Mouse (Mus musculus): ENCODE results near the gene Rexo5. TPM values are rescaled to one million over a fixed set of nuclear protein-coding genes. Genes with fewer than 3 reads are reported as not detected.
A peak's percentile ranks its signal among the peaks of the same experiment; 100 is the strongest.

The Rexo5 gene
- polyA plus RNA-seq, 1 experiment from 2014 or later = 13.8 TPM

- 91% methylated on average over 5 of the region's 5 CpGs for WGBS
- H3K9ac ChIP-seq (replicated peaks) = no peak overlapping the region
- H3K27me3 ChIP-seq = no peaks in the 10 kb centered on the region
- no peaks in the 10 kb centered on the region; the same call in 1 of the 2 replicates for H3K36me3 ChIP-seq
- no peak overlapping the region for H3K4me2 ChIP-seq (replicated peaks)
- no peak overlapping the region for H3K27ac ChIP-seq (replicated peaks)
- H3K9me3 ChIP-seq = no peaks in the 10 kb centered on the region
- peaks cover 15% of the 10 kb centered on the region for H3K4me1 ChIP-seq
- H3K4me3 ChIP-seq = no peak overlapping the region
- no peak for ATAC-seq (replicated peaks)
Measured at GRCm38 (mm10) chr7:119864500-119864899, 70.7 kb downstream of the Rexo5 start.

- no peaks in the 10 kb centered on the region for H3K9me3 ChIP-seq
- no peak overlapping the region for H3K4me3 ChIP-seq
- H3K9ac ChIP-seq (replicated peaks) = no peak overlapping the region
- no peak overlapping the region for H3K4me2 ChIP-seq (replicated peaks)
- 70% methylated on average over 1 of the region's 1 CpGs for WGBS
- no peaks in the 10 kb centered on the region for H3K27me3 ChIP-seq
- no peak overlapping the region for H3K27ac ChIP-seq (replicated peaks)
- no peaks in the 10 kb centered on the region for H3K36me3 ChIP-seq
- peaks cover 12% of the 10 kb centered on the region for H3K4me1 ChIP-seq
- ATAC-seq (replicated peaks) = no peak
Measured at GRCm38 (mm10) chr7:119866136-119866535, 72.3 kb downstream of the Rexo5 start.

GRCm38 (mm10) chr7:119872204-119872603 is 78.4 kb downstream of the Rexo5 start:
- no peaks in the 10 kb centered on the region for H3K4me1 ChIP-seq
- no peak overlapping the region for H3K4me3 ChIP-seq
- 90% methylated on average over 4 of the region's 4 CpGs for WGBS
- H3K27ac ChIP-seq (replicated peaks) = no peak overlapping the region
- no peaks in the 10 kb centered on the region for H3K9me3 ChIP-seq
- ATAC-seq (replicated peaks) = no peak
- no peak overlapping the region for H3K4me2 ChIP-seq (replicated peaks)
- H3K36me3 ChIP-seq = no peaks in the 10 kb centered on the region
- no peak overlapping the region for H3K9ac ChIP-seq (replicated peaks)
- no peaks in the 10 kb centered on the region for H3K27me3 ChIP-seq

GRCm38 (mm10) chr7:119873050-119873449 is 79.2 kb downstream of the Rexo5 start:
- Histone ChIP-seq H3K4me2 (replicated peaks) (no peak overlapping the region), H3K9me3 (no peaks in the 10 kb centered on the region), H3K4me3 (no peak overlapping the region), H3K9ac (replicated peaks) (no peak overlapping the region), H3K27ac (replicated peaks) (no peak overlapping the region), H3K36me3 (peaks cover 2% of the 10 kb centered on the region; the same call in 1 of the 2 replicates), H3K27me3 (no peaks in the 10 kb centered on the region), H3K4me1 (no peaks in the 10 kb centered on the region)
- no peak for ATAC-seq (replicated peaks)
- 40% methylated on average over 2 of the region's 2 CpGs for WGBS

- Histone ChIP-seq H3K9me3 (no peaks in the 10 kb centered on the region), H3K4me3 (no peak overlapping the region), H3K4me2 (replicated peaks) (no peak overlapping the region), H3K9ac (replicated peaks) (no peak overlapping the region), H3K36me3 (peaks cover 4% of the 10 kb centered on the region; the same call in 1 of the 2 replicates), H3K4me1 (no peaks in the 10 kb centered on the region), H3K27ac (replicated peaks) (no peak overlapping the region), H3K27me3 (no peaks in the 10 kb centered on the region)
- WGBS = 68% methylated on average over 3 of the region's 3 CpGs
- ATAC-seq (replicated peaks) = no peak
Measured at GRCm38 (mm10) chr7:119875776-119876440, 82.1 kb downstream of the Rexo5 start.

GRCm38 (mm10) chr7:119879171-119879570 is 85.4 kb downstream of the Rexo5 start:
- 97% methylated on average over 4 of the region's 4 CpGs for WGBS
- Histone ChIP-seq H3K27me3 (no peaks in the 10 kb centered on the region), H3K36me3 (peaks cover 4% of the 10 kb centered on the region; the same call in 1 of the 2 replicates), H3K9ac (replicated peaks) (no peak overlapping the region), H3K27ac (replicated peaks) (no peak overlapping the region), H3K4me3 (no peak overlapping the region), H3K9me3 (no peaks in the 10 kb centered on the region), H3K4me1 (no peaks in the 10 kb centered on the region), H3K4me2 (replicated peaks) (no peak overlapping the region)
- no peak for ATAC-seq (replicated peaks)

GRCm38 (mm10) chr7:119880345-119880744 is 86.5 kb downstream of the Rexo5 start:
- H3K36me3 ChIP-seq = peaks cover 4% of the 10 kb centered on the region; the same call in 1 of the 2 replicates
- H3K4me1 ChIP-seq = no peaks in the 10 kb centered on the region
- no peak overlapping the region for H3K9ac ChIP-seq (replicated peaks)
- no peaks in the 10 kb centered on the region for H3K27me3 ChIP-seq
- WGBS = 90% methylated on average over 5 of the region's 5 CpGs
- H3K4me3 ChIP-seq = no peak overlapping the region
- no peak overlapping the region for H3K4me2 ChIP-seq (replicated peaks)
- no peak for ATAC-seq (replicated peaks)
- H3K27ac ChIP-seq (replicated peaks) = no peak overlapping the region
- no peaks in the 10 kb centered on the region for H3K9me3 ChIP-seq

- no peak overlapping the region for H3K27ac ChIP-seq (replicated peaks)
- no peak for ATAC-seq (replicated peaks)
- 93% methylated on average over 2 of the region's 2 CpGs for WGBS
- H3K4me2 ChIP-seq (replicated peaks) = no peak overlapping the region
- H3K4me1 ChIP-seq = no peaks in the 10 kb centered on the region
- no peaks in the 10 kb centered on the region for H3K27me3 ChIP-seq
- H3K4me3 ChIP-seq = no peak overlapping the region
- H3K9me3 ChIP-seq = no peaks in the 10 kb centered on the region
- H3K36me3 ChIP-seq = peaks cover 4% of the 10 kb centered on the region; the same call in 1 of the 2 replicates
- H3K9ac ChIP-seq (replicated peaks) = no peak overlapping the region
Measured at GRCm38 (mm10) chr7:119881229-119881628, 87.4 kb downstream of the Rexo5 start.

- whole genome bisulfite sequencing = 93% methylated on average over 4 of the region's 4 CpGs
- no peak overlapping the region for H3K9ac ChIP-seq (replicated peaks)
- H3K4me1 ChIP-seq = peaks cover 6% of the 10 kb centered on the region; the same call in 1 of the 2 replicates
- no peak overlapping the region for H3K4me2 ChIP-seq (replicated peaks)
- H3K36me3 ChIP-seq = no peaks in the 10 kb centered on the region
- H3K27ac ChIP-seq (replicated peaks) = no peak overlapping the region
- no peak for ATAC-seq (replicated peaks)
- no peaks in the 10 kb centered on the region for H3K9me3 ChIP-seq
- no peaks in the 10 kb centered on the region for H3K27me3 ChIP-seq
- H3K4me3 ChIP-seq = no peak overlapping the region
Measured at GRCm38 (mm10) chr7:119887887-119888286, 94.1 kb downstream of the Rexo5 start.

- peaks cover 36% of the 10 kb centered on the region for H3K4me1 ChIP-seq
- H3K4me2 ChIP-seq (replicated peaks) = no peak overlapping the region
- no peak overlapping the region for H3K27ac ChIP-seq (replicated peaks)
- no peaks in the 10 kb centered on the region for H3K27me3 ChIP-seq
- 91% methylated on average over 1 of the region's 1 CpGs for WGBS
- no peak for ATAC-seq (replicated peaks)
- no peak overlapping the region for H3K4me3 ChIP-seq
- no peaks in the 10 kb centered on the region for H3K36me3 ChIP-seq
- H3K9me3 ChIP-seq = no peaks in the 10 kb centered on the region
- H3K9ac ChIP-seq (replicated peaks) = no peak overlapping the region
Measured at GRCm38 (mm10) chr7:119892198-119892597, 98.4 kb downstream of the Rexo5 start.

- whole genome bisulfite sequencing = 96% methylated on average over 4 of the region's 4 CpGs
- H3K9ac ChIP-seq (replicated peaks) = no peak overlapping the region
- ATAC-seq (replicated peaks) = no peak
Measured at GRCm38 (mm10) chr7:119892742-119893141, 98.9 kb downstream of the Rexo5 start.

GRCm38 (mm10) chr7:119894818-119895544 is 101.2 kb downstream of the Rexo5 start:
- no peaks in the 10 kb centered on the region for H3K36me3 ChIP-seq
- H3K4me3 ChIP-seq = peak overlapping the region; percentile 70
- peak; percentile 73 for ATAC-seq (replicated peaks)
- peak overlapping the region; percentile 86 for H3K9ac ChIP-seq (replicated peaks)
- H3K4me1 ChIP-seq = peaks cover 38% of the 10 kb centered on the region
- H3K27me3 ChIP-seq = no peaks in the 10 kb centered on the region
- H3K27ac ChIP-seq (replicated peaks) = peak overlapping the region; percentile 98
- WGBS = 2% methylated on average over 13 of the region's 15 CpGs
- H3K4me2 ChIP-seq (replicated peaks) = peak overlapping the region; percentile 70
- H3K9me3 ChIP-seq = no peaks in the 10 kb centered on the region

More at GRCm38 (mm10) chr7:119892742-119893141, 98.9 kb downstream of the Rexo5 start:
- H3K9me3 ChIP-seq = no peaks in the 10 kb centered on the region
- H3K4me3 ChIP-seq = no peak overlapping the region
- H3K27ac ChIP-seq (replicated peaks) = no peak overlapping the region
- no peaks in the 10 kb centered on the region for H3K27me3 ChIP-seq
- H3K36me3 ChIP-seq = no peaks in the 10 kb centered on the region
- no peak overlapping the region for H3K4me2 ChIP-seq (replicated peaks)
- peaks cover 38% of the 10 kb centered on the region for H3K4me1 ChIP-seq
